Mouse (Mus musculus) 416B (cell line): Measurements from ENCODE around the gene Agps.

Experiments used
- DNase-seq: peaks from one replicate; pipeline ENCODE4 v3.0.0; 2011; ENCODE audit warnings: low read depth

Agps gene

GRCm38 (mm10) chr2:75831881-75832633 is at the start of gene Agps:
Agps (plus strand) TSS chr2:75832177.
- peak; percentile 82 for DNase-seq

- DNase-seq = peak; percentile 88
Measured at GRCm38 (mm10) chr2:75786075-75786474, 45.9 kb upstream of the Agps start.

GRCm38 (mm10) chr2:75788511-75788910 is 43.5 kb upstream of the Agps start:
- no peak for DNase-seq

- peak; percentile 68 for DNase-seq
Measured at GRCm38 (mm10) chr2:75789959-75790523, 41.9 kb upstream of the Agps start.

- peak; percentile 82 for DNase-seq
Measured at GRCm38 (mm10) chr2:75791561-75792308, 40.2 kb upstream of the Agps start.

- DNase-seq = peak; percentile 98
Measured at GRCm38 (mm10) chr2:75792377-75793203, 39.4 kb upstream of the Agps start.

- DNase-seq = no peak
Measured at GRCm38 (mm10) chr2:75796181-75796580, 35.8 kb upstream of the Agps start.

- no peak for DNase-seq
Measured at GRCm38 (mm10) chr2:75798434-75798970, 33.5 kb upstream of the Agps start.

- peak; percentile 71 for DNase-seq
Measured at GRCm38 (mm10) chr2:75805767-75806166, 26.2 kb upstream of the Agps start.

- no peak for DNase-seq
Measured at GRCm38 (mm10) chr2:75806891-75807290, 25.1 kb upstream of the Agps start.

GRCm38 (mm10) chr2:75807460-75807859 is 24.5 kb upstream of the Agps start:
- DNase-seq = no peak

GRCm38 (mm10) chr2:75814880-75815279 is 17.1 kb upstream of the Agps start:
- no peak for DNase-seq

- DNase-seq = no peak
Measured at GRCm38 (mm10) chr2:75815521-75815920, 16.5 kb upstream of the Agps start.

- no peak for DNase-seq
Measured at GRCm38 (mm10) chr2:75816673-75817072, 15.3 kb upstream of the Agps start.

- peak; percentile 80 for DNase-seq
Measured at GRCm38 (mm10) chr2:75818719-75819118, 13.3 kb upstream of the Agps start.

- DNase-seq = no peak
Measured at GRCm38 (mm10) chr2:75819796-75820195, 12.2 kb upstream of the Agps start.

- no peak for DNase-seq
Measured at GRCm38 (mm10) chr2:75821971-75822751, 9.8 kb upstream of the Agps start.

GRCm38 (mm10) chr2:75823736-75824135 is 8.2 kb upstream of the Agps start:
- DNase-seq = peak; percentile 76

GRCm38 (mm10) chr2:75824144-75824543 is 7.8 kb upstream of the Agps start:
- no peak for DNase-seq

- no peak for DNase-seq
Measured at GRCm38 (mm10) chr2:75824846-75825245, 7.1 kb upstream of the Agps start.

GRCm38 (mm10) chr2:75825603-75826002 is 6.4 kb upstream of the Agps start:
- DNase-seq = peak; percentile 95
